Mouse (Mus musculus) heart, embryonic 16.5 days (tissue): ENCODE results near the gene Pcnx3. TPM values are rescaled to one million over a fixed set of nuclear protein-coding genes. Genes with fewer than 3 reads are reported as not detected.

Source experiments
- ATAC-seq: fragments of 200-750 bp; cut with Nextera tagmentation; replicated peaks from 2 replicates; pipeline ENCODE4 v1.8.0; 2017; ENCODE audit warnings: moderate number of reproducible peaks; ENCODE audit not compliant: insufficient read depth, low FRiP score; ENCODE audit errors: extremely low read depth
- H3K27ac ChIP-seq: fragments of 300-500 bp; sonication (generic); 2 replicates; pipeline ENCODE4 v1.5.1; 2014; ENCODE audit warnings: mild to moderate bottlenecking, low read length, control low read depth, moderate library complexity
- H3K27me3 ChIP-seq: fragments of 300-500 bp; sonication (generic); 2 replicates; pipeline ENCODE4 v1.6.1; 2014; ENCODE audit warnings: low read length, mixed read lengths; ENCODE audit not compliant: control insufficient read depth, insufficient read depth
- H3K36me3 ChIP-seq: fragments of 300-500 bp; sonication (generic); 2 replicates; pipeline ENCODE4 v1.6.1; 2014; ENCODE audit not compliant: control insufficient read depth, insufficient read depth
- H3K4me1 ChIP-seq: fragments of 300-500 bp; sonication (generic); 2 replicates; pipeline ENCODE4 v1.6.1; 2014; ENCODE audit warnings: low read length, mixed read lengths; ENCODE audit not compliant: control insufficient read depth, insufficient read depth
- H3K4me2 ChIP-seq: fragments of 300-500 bp; sonication (generic); 2 replicates; pipeline ENCODE4 v1.6.1; 2014; ENCODE audit warnings: low read depth, mild to moderate bottlenecking, control low read depth, low read length
- H3K4me3 ChIP-seq: fragments of 300-500 bp; sonication (generic); 2 replicates; pipeline ENCODE4 v1.5.1; 2014; ENCODE audit warnings: mild to moderate bottlenecking, control low read depth, low read length
- H3K9ac ChIP-seq: fragments of 300-500 bp; sonication (generic); 2 replicates; pipeline ENCODE4 v1.6.1; 2014; ENCODE audit warnings: low read length, control low read depth
- H3K9me3 ChIP-seq: fragments of 300-500 bp; sonication (generic); replicated peaks from 2 replicates; pipeline ENCODE4 v1.6.1; 2016; ENCODE audit warnings: low read length; ENCODE audit not compliant: control insufficient read depth
- WGBS: fragments of 180-500 bp; shearing (Covaris S2); extraction: QIAGEN DNeasy Blood & Tissue Kit; methylation state at CpG from one replicate; pipeline ENCODE4 v1.1.7; 2014; 5-methylcytosine and 5-hydroxymethylcytosine counted together
- polyA plus RNA-seq: library from polyadenylated mRNA; unstranded; fragments of >200 nt; fragmentation: Nextera tagmentation; extraction: Ambion mirVana; gene quantifications from 2 replicates; pipeline ENCODE4 v1.2.1, GENCODE M21; 2015

The Pcnx3 gene
- polyA plus RNA-seq, 1 experiment from 2014 or later, result 11.5 TPM

- no peak overlapping the region for H3K27ac ChIP-seq
- no peaks in the 10 kb centered on the region for H3K27me3 ChIP-seq
- no peak for ATAC-seq
- H3K9ac ChIP-seq, result no peak overlapping the region
- 82% methylated on average over 8 of the region's 8 CpGs for WGBS
- no peak overlapping the region for H3K4me3 ChIP-seq
- no peak overlapping the region for H3K4me2 ChIP-seq
- H3K4me1 ChIP-seq, result peaks cover 19% of the 10 kb centered on the region
- peaks cover 54% of the 10 kb centered on the region for H3K36me3 ChIP-seq
- H3K9me3 ChIP-seq, result no peaks in the 10 kb centered on the region
Measured at GRCm38 (mm10) chr19:5641641-5642040, 47.1 kb downstream of the Pcnx3 start.

GRCm38 (mm10) chr19:5641021-5641420 is 47.7 kb downstream of the Pcnx3 start:
- Histone ChIP-seq H3K9me3 (no peaks in the 10 kb centered on the region), H3K4me1 (peaks cover 22% of the 10 kb centered on the region), H3K4me2 (no peak overlapping the region), H3K9ac (no peak overlapping the region), H3K4me3 (no peak overlapping the region), H3K36me3 (peaks cover 52% of the 10 kb centered on the region), H3K27ac (no peak overlapping the region), H3K27me3 (no peaks in the 10 kb centered on the region)
- WGBS, result 84% methylated on average over 17 of the region's 17 CpGs
- ATAC-seq, result no peak

- Histone ChIP-seq H3K4me1 (peaks cover 22% of the 10 kb centered on the region), H3K9me3 (no peaks in the 10 kb centered on the region), H3K9ac (no peak overlapping the region; the same call in 1 of the 2 replicates), H3K27ac (0 out of 2 replicates have a peak overlapping the region, but pooled peaks have one; percentile 2), H3K36me3 (peaks cover 46% of the 10 kb centered on the region), H3K4me3 (no peak overlapping the region), H3K4me2 (peak overlapping the region; percentile 22; the same call in 1 of the 2 replicates), H3K27me3 (no peaks in the 10 kb centered on the region)
- 37% methylated on average over 9 of the region's 9 CpGs for WGBS
- no peak for ATAC-seq
Measured at GRCm38 (mm10) chr19:5640339-5640738, 48.4 kb downstream of the Pcnx3 start.

GRCm38 (mm10) chr19:5638416-5639005 is 50.2 kb downstream of the Pcnx3 start:
- Histone ChIP-seq H3K4me3 (peak overlapping the region; percentile 76), H3K27ac (peak overlapping the region; percentile 96), H3K9ac (peak overlapping the region; percentile 96), H3K36me3 (peaks cover 34% of the 10 kb centered on the region), H3K27me3 (no peaks in the 10 kb centered on the region), H3K4me2 (peak overlapping the region; percentile 95), H3K9me3 (no peaks in the 10 kb centered on the region), H3K4me1 (peaks cover 22% of the 10 kb centered on the region)
- 89% methylated on average over 18 of the region's 18 CpGs for WGBS
- no peak for ATAC-seq

- H3K9me3 ChIP-seq, result no peaks in the 10 kb centered on the region
- no peaks in the 10 kb centered on the region for H3K27me3 ChIP-seq
- H3K36me3 ChIP-seq, result peaks cover 26% of the 10 kb centered on the region
- peak within 1 kb of the TSS; percentile 96 for H3K27ac ChIP-seq
- peak within 1 kb of the TSS; percentile 76 for H3K4me3 ChIP-seq
- under 1% methylated on average over 109 of the region's 109 CpGs for whole genome bisulfite sequencing
- H3K4me2 ChIP-seq, result peak within 1 kb of the TSS; percentile 95
- H3K9ac ChIP-seq, result peak within 1 kb of the TSS; percentile 96
- peaks cover 22% of the 10 kb centered on the region for H3K4me1 ChIP-seq
- ATAC-seq, result peak; percentile 86
Measured at GRCm38 (mm10) chr19:5637069-5638047, 51.4 kb downstream of the Pcnx3 start, which contains the start of gene Rela. TSS of gene Rela (plus strand) at chr19:5637483.

GRCm38 (mm10) chr19:5636571-5637041 is 52.1 kb downstream of the Pcnx3 start:
- WGBS, result 38% methylated on average over 12 of the region's 12 CpGs
- ATAC-seq, result no peak
- peaks cover 22% of the 10 kb centered on the region for H3K4me1 ChIP-seq
- H3K27ac ChIP-seq, result peak overlapping the region; percentile 96
- H3K27me3 ChIP-seq, result no peaks in the 10 kb centered on the region
- peak overlapping the region; percentile 96 for H3K9ac ChIP-seq
- H3K36me3 ChIP-seq, result peaks cover 18% of the 10 kb centered on the region
- H3K9me3 ChIP-seq, result no peaks in the 10 kb centered on the region
- H3K4me2 ChIP-seq, result peak overlapping the region; percentile 95
- H3K4me3 ChIP-seq, result peak overlapping the region; percentile 76

- no peaks in the 10 kb centered on the region for H3K27me3 ChIP-seq
- H3K9me3 ChIP-seq, result no peaks in the 10 kb centered on the region
- no peak for ATAC-seq
- H3K4me2 ChIP-seq, result peak overlapping the region; percentile 95; the same call in 1 of the 2 replicates
- no peak overlapping the region for H3K9ac ChIP-seq
- no peak overlapping the region for H3K4me3 ChIP-seq
- peaks cover 14% of the 10 kb centered on the region for H3K36me3 ChIP-seq
- 0 out of 2 replicates have a peak overlapping the region, but pooled peaks have one; percentile 12 for H3K27ac ChIP-seq
- peaks cover 22% of the 10 kb centered on the region for H3K4me1 ChIP-seq
- 67% methylated on average over 7 of the region's 7 CpGs for WGBS
Measured at GRCm38 (mm10) chr19:5636036-5636570, 52.6 kb downstream of the Pcnx3 start.

- 72% methylated on average over 9 of the region's 9 CpGs for WGBS
- ATAC-seq, result no peak
- peaks cover 7% of the 10 kb centered on the region for H3K4me1 ChIP-seq
Measured at GRCm38 (mm10) chr19:5632120-5632519, 56.6 kb downstream of the Pcnx3 start.

More at GRCm38 (mm10) chr19:5632120-5632519, 56.6 kb downstream of the Pcnx3 start:
- H3K27me3 ChIP-seq, result no peaks in the 10 kb centered on the region
- no peaks in the 10 kb centered on the region for H3K9me3 ChIP-seq
- no peak overlapping the region for H3K4me2 ChIP-seq
- H3K27ac ChIP-seq, result no peak overlapping the region
- no peak overlapping the region for H3K9ac ChIP-seq
- H3K36me3 ChIP-seq, result no peaks in the 10 kb centered on the region
- H3K4me3 ChIP-seq, result no peak overlapping the region
